Mouse (Mus musculus): ENCODE data around the gene Ltb. TPM values are rescaled to one million over a fixed set of nuclear protein-coding genes. Genes with fewer than 3 reads are reported as not detected.

The Ltb gene
- total RNA-seq, 1 experiment from 2014 or later = 1.1 TPM

GRCm38 (mm10) chr17:35164568-35165450 is 29.4 kb upstream of the Ltb start, which contains the start of gene Prrc2a:
TSS of gene Prrc2a (minus strand) at chr17:35164897.
- ATAC-seq (replicated peaks; ENCODE audit: low read depth, poor library complexity, severe bottlenecking) = peak; percentile 90

DNA sequence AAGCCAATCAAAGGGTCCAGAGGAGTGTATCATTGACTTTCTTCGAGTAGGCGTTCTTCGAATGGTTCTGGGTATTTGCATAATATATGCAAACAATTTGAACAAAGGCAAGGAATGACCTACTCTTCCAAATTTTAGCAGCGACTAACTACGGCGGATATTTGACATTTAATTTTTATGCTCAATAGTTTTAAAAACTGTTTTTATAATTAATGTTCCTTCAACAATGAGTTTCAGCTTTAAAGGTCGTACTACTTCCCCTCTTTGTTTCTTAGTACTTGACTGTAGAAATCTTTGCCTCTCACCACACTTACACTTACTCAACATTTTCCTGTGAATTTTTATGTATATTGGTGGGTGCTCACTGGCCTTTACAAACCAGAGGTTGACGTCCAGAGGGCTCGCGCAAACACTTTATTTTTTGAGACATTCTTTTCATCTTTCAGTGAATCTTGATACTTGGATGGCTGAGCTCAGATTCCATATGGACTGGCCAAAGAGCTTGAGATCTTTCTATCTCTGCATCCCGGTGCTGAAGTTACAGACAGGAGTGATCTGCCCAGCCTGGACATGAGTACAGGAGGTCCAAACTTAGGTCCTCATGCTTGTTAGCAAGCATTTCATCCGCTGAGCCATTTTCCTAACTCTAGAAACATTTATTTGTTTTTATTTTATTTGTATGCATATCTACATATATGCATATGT is 28.6 kb upstream of the Ltb start:
- no peak for ATAC-seq (replicated peaks; ENCODE audit: low read depth, poor library complexity, severe bottlenecking)

DNA sequence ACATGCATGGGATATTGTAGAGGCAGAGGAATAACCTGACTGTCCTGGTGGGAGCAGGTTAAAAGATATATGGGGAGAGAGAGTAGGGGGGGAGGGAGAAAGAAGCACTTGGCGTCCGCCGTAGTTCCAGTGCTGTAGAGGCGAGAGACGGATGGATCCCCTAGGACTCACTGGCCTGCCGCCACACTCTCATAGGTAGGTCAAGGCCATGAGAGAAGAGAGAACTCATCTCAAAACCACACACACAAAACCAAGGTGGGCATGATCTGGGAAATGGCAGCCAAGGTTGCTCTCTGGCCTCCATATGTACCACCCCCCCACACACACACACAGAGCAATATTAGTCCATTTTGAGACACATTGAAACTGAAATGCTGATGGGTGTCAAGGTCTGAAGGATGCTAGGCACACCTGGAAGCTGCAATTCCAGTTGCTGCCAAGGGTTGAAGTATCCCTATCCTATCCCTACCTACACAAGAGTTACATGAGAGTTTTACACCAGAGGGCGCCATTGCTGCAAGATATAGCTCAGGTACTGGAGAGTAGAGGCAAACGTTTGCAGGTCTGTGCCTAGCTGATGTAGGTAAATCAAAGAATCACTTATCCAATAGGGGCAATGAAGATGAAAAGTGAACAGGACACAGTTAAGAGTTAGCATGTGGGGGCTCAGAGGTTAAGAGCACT is 27.7 kb upstream of the Ltb start:
- ATAC-seq (replicated peaks; ENCODE audit: low read depth, poor library complexity, severe bottlenecking) = no peak; the same call in 1 of the 2 replicates

DNA sequence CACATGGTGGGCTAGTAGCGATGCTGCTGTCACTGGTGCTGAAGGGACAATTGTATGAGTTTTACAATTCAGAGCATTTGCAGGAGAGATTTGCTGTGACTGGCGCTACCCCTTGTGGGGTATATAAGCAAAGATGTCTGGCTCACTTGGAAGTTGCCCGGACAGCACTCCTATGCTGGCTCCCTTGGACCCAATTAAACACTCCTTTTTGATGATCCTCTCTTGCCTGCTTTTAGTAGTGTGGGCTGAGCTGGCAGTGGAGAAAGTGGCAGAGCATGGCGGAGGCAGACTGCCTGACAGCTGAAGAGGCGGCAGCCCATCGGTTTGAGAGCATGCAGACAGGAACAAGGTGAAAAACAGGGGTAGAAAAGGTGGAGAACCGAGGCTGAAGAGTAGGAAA is 26.4 kb upstream of the Ltb start:
- no peak for ATAC-seq (replicated peaks; ENCODE audit: low read depth, poor library complexity, severe bottlenecking)

- no peak for ATAC-seq (replicated peaks; ENCODE audit: low read depth, poor library complexity, severe bottlenecking)
Observed at GRCm38 (mm10) chr17:35168541-35169207, 25.6 kb upstream of the Ltb start.

DNA sequence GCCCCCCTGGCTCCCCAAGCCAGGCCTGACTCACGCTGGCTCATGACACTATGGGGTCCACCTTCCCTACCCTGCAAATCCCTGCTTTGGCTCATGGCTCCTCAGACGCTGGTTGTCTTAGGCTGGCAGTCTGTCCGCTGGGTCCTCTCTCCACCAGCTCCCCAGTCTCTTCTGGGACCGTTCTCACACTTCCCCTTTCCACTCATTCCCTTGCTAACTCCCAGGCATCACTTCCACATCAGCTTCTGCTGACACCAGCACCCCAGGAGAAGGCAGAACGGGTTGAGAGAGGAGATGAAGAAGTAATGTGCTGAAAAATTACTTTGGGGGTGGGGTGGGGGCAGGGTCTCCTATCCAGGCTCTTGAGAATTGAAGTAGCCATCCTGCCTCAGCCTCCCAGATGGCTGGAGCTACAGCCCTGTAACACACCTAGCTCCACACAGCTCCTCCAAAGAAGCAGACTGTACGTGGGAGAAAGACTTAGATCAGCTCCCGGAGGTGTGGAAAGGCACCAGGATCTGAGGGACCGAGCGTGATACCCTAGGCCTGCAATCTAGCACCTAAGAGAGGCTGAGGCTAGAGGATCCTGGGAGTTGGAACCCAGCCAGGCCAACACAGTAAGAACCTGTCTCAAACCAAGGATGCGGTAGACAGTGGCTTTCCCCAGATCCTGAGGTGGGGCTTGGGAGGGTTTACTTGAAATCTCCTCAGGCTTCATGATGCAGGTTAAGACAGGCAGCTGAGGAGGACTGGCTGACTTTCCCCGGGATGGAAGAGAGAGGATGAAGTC is 21.6 kb upstream of the Ltb start:
- peak; percentile 51 for ATAC-seq (replicated peaks; ENCODE audit: low read depth, poor library complexity, severe bottlenecking)

- peak; percentile 29; the same call in 1 of the 2 replicates for ATAC-seq (replicated peaks; ENCODE audit: low read depth, poor library complexity, severe bottlenecking)
Observed at GRCm38 (mm10) chr17:35173329-35173728, 20.9 kb upstream of the Ltb start.

- no peak for ATAC-seq (replicated peaks; ENCODE audit: low read depth, poor library complexity, severe bottlenecking)
Observed at GRCm38 (mm10) chr17:35174201-35174977, 19.9 kb upstream of the Ltb start.

DNA sequence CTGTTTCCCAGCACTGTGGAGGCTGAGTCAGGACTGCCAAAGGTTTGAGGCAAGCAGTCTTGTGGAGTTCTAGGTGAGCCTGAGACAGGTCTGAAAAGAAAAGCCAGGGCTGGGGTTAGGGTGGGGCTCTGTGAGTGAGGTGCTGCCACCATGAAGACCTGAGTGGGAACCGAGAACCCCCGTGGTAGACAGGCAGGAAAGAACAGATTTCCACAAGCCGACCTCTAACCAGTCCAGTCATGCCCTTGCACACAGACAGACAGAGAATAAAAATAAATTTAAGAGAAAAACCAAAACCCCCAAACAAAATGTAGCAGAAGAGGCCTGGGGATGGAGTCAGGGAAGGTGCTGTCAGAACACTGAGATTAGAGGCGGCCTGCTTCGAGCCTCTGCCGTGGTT is 18.9 kb upstream of the Ltb start:
- no peak for ATAC-seq (replicated peaks; ENCODE audit: low read depth, poor library complexity, severe bottlenecking)

DNA sequence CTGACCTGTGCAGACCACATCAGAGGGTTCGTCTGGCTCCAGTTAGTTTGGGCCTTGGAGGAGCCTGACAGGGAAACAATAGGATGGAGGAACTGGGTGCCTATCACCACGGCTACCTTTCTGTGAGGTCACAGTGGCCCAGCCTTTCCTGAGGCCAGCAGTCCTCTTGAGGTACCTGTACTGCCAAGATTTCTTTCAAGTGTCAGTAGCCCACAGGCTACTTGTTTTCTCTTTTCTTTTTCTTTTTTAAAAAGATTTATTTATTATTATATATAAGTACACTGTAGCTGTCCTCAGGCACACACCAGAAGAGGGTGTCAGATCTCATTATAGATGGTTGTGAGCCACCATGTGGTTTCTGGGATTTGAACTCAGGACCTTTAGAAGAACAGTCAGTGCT is 18.3 kb upstream of the Ltb start, which contains the start of gene Aif1:
Gene Aif1 (minus strand): TSS at position 101 of the 400 bp plus-strand sequence.
- no peak for ATAC-seq (replicated peaks; ENCODE audit: low read depth, poor library complexity, severe bottlenecking)

DNA sequence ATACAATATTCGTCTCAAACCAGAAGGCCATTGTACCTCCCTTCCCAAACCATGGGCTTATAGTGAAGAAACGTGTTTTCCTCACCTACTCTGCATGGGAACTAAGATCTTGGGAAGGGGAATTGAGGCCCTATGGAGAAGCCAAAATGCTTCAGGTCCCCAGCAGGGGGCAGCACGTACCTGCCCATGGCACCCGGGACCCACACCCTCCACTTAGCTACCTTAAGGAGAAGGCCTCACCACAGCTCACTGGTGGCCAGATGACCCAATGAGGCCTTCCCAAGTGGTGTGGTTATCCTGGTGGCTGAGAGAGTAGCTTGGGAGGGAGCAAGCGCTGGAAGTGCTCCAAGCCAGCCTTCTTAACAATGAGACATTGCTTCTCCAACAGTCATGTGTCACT is 15.7 kb upstream of the Ltb start:
- ATAC-seq (replicated peaks; ENCODE audit: low read depth, poor library complexity, severe bottlenecking) = peak; percentile 93

GRCm38 (mm10) chr17:35180093-35180492 is 14.1 kb upstream of the Ltb start:
- no peak for ATAC-seq (replicated peaks; ENCODE audit: low read depth, poor library complexity, severe bottlenecking)

GRCm38 (mm10) chr17:35185639-35186611 is 8.3 kb upstream of the Ltb start:
- ATAC-seq (replicated peaks; ENCODE audit: low read depth, poor library complexity, severe bottlenecking) = peak; percentile 54

GRCm38 (mm10) chr17:35186681-35187080 is 7.6 kb upstream of the Ltb start:
- ATAC-seq (replicated peaks; ENCODE audit: low read depth, poor library complexity, severe bottlenecking) = peak; percentile 39

DNA sequence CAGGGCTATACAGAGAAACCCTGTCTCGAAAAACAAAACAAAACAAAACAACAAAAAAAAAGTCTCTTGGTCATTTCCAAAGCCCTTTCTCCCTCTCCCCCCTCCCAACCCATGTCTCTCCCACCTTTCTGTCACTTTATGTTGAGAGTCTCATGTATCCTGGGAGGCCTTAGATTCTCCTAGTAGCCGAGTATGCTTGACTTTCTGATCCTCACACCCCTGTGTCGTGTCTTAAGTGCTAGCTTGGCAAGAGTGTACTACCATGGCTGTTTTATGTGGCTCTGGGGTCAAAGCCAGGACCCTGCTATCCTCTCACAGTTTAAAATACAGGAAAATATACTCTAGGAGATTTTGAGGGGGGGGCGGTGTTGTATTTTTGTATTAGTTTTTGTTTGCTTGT is 6.9 kb upstream of the Ltb start:
- no peak for ATAC-seq (replicated peaks; ENCODE audit: low read depth, poor library complexity, severe bottlenecking)

- ATAC-seq (replicated peaks; ENCODE audit: low read depth, poor library complexity, severe bottlenecking) = peak; percentile 3; the same call in 1 of the 2 replicates
Observed at GRCm38 (mm10) chr17:35187959-35188610, 6.2 kb upstream of the Ltb start, which contains the start of gene Lst1. TSS of gene Lst1 (minus strand) at chr17:35188439.

DNA sequence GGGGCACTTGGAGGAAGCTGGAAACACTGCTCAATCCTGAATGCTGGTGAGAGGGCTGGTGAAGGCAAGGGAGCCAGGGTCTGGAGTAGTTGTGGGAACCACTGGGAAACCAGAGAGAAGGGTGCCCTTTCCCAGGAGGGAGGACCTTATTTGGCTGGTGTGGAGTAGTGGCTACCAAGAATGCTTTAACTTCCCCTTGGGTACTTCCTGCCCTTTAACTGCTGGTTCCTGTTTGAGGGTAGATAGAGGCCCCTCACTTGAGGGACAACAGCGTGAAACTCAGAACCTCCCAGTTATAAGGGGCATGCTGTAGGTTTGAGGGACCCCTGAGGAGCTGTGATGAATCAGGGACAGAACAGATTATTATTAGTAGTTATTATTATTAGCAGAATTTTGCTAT is 5.1 kb upstream of the Ltb start:
- ATAC-seq (replicated peaks; ENCODE audit: low read depth, poor library complexity, severe bottlenecking) = peak; percentile 50

All from common myeloid progenitor, adult 5-6 weeks (primary cell).